Comparison of ENCODE assay signal across 10 mouse cellular contexts in the genomic region with DNA sequence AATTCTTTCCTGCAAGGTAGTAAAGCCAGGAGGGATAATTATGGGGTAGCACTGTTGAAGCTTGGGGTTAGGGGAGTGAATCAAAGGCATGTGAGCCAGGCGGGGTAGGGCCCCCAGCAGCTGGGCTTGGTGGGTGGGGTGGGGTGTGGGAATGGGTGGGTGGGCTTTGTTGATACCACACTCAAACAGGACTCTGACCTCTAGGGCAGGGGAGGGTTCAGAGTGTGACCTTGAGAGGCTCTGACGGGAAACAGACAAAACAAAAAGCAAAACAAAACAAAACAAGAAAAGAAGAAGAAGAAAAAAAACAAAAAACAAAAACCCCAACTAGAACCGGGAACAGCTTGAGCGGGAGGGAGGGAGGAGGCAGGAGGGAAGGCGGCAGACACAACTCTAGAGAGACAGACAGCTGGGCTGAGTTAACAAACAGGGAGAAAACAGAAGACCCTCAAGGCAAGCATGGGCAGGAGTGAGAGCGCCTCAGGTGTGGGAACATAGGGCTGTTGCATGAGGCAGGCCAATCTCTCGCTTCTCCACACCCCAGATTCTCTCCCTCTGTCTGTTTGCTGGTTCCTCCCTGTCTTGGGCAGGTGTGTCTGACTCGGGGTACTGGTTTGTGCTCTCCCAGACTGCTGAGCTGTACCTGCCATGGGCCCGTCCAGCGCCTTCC. TPM values are rescaled to one million over a fixed set of nuclear protein-coding genes. Genes with fewer than 3 reads are reported as not detected.
DNase-seq lines count a peak whose midpoint lies in the region; ATAC-seq and TF ChIP-seq lines count a peak whose summit lies in the region.
"Had no signal": no experiment of that assay in that cellular context is flagged by ENCODE, and none has a peak within 500 bp of the region (broad histone marks: within the 10 kb centered on the region; RNA-seq: fewer than 3 reads in every experiment).

A gene (plus strand): TSS at position 396 of the 670 bp plus-strand sequence.

- no peaks in the 10 kb centered on the region for H3K36me3 ChIP-seq in heart, embryonic 12.5 days
- no peaks in the 10 kb centered on the region for H3K36me3 ChIP-seq in ES-Bruce4 (ENCODE audit: control insufficient read depth, insufficient read depth, low read length, poor library complexity, severe bottlenecking)
- no peaks in the 10 kb centered on the region for H3K36me3 ChIP-seq in forebrain, embryonic 14.5 days (ENCODE audit: control insufficient read depth, insufficient read depth, low read length)
- H3K36me3 ChIP-seq in liver, embryonic 13.5 days, result no peaks in the 10 kb centered on the region

- no peak for DNase-seq in heart, postnatal 25 days (ENCODE audit: low spot score)
- DNase-seq in forebrain, embryonic 14.5 days (ENCODE audit: low spot score), result peak; percentile 70
- DNase-seq in liver, embryonic 13.5 days, result no peak
- no peak for DNase-seq in adrenal gland, adult 8-10 months
- no peak for DNase-seq in c-Kit-positive CD71-positive TER-119-positive erythroid progenitor cells, embryonic 14.5 days (ENCODE audit: low spot score)
- no peak for DNase-seq in B cell, adult 2 months
- DNase-seq: thymus, postnatal 14 days had no signal

- ATAC-seq in heart, embryonic 12.5 days (ENCODE audit: insufficient number of reproducible peaks, low FRiP score), result no peak; the same call in 1 of the 2 replicates
- ATAC-seq in forebrain, embryonic 14.5 days, result peak; percentile 84
- ATAC-seq in liver, embryonic 13.5 days (ENCODE audit: low read depth), result no peak

- TF ChIP-seq EP300 in ES-Bruce4 (IDR thresholded peaks at IDR 0.05; ENCODE audit: insufficient read depth, low read depth, low read length), result peak; percentile 83

- H3K4me1 ChIP-seq in heart, embryonic 12.5 days (replicated peaks), result peaks cover 36% of the 10 kb centered on the region
- H3K4me1 ChIP-seq in ES-Bruce4 (ENCODE audit: control insufficient read depth, insufficient read depth, low read length), result peaks cover 3% of the 10 kb centered on the region
- peaks cover 11% of the 10 kb centered on the region; the same call in 1 of the 2 replicates for H3K4me1 ChIP-seq in forebrain, embryonic 14.5 days (ENCODE audit: control insufficient read depth, insufficient read depth, low read length)
- H3K4me1 ChIP-seq in liver, embryonic 13.5 days (replicated peaks), result peaks cover 56% of the 10 kb centered on the region

- peak within 1 kb of the TSS; percentile 29 for H3K4me3 ChIP-seq in heart, embryonic 12.5 days
- H3K4me3 ChIP-seq in ES-Bruce4 (ENCODE audit: low read depth, low read length), result peak within 1 kb of the TSS; percentile 57
- peak within 1 kb of the TSS; percentile 4; the same call in 1 of the 2 replicates for H3K4me3 ChIP-seq in forebrain, embryonic 14.5 days (ENCODE audit: low read depth, low read length)
- no peak within 1 kb of the TSS; the same call in 1 of the 2 replicates for H3K4me3 ChIP-seq in liver, embryonic 13.5 days (replicated peaks)

- H3K4me2 ChIP-seq in heart, embryonic 12.5 days, result peak within 1 kb of the TSS; percentile 63
- peak within 1 kb of the TSS; percentile 35 for H3K4me2 ChIP-seq in forebrain, embryonic 14.5 days (ENCODE audit: low read length)
- peak within 1 kb of the TSS; percentile 32 for H3K4me2 ChIP-seq in liver, embryonic 13.5 days

- H3K9me3 ChIP-seq in heart, embryonic 12.5 days (replicated peaks), result no peaks in the 10 kb centered on the region
- no peaks in the 10 kb centered on the region for H3K9me3 ChIP-seq in ES-Bruce4 (replicated peaks; ENCODE audit: control insufficient read depth, insufficient read depth, low read length, poor library complexity, severe bottlenecking)
- H3K9me3 ChIP-seq in forebrain, embryonic 14.5 days (replicated peaks; ENCODE audit: control insufficient read depth, low read length), result no peaks in the 10 kb centered on the region
- H3K9me3 ChIP-seq in liver, embryonic 13.5 days (replicated peaks), result no peaks in the 10 kb centered on the region

- 34% methylated on average over 10 of the region's 10 CpGs for WGBS in heart, embryonic 12.5 days
- 30% methylated on average over 10 of the region's 10 CpGs for WGBS in forebrain, embryonic 14.5 days
- WGBS in liver, embryonic 13.5 days (ENCODE audit: insufficient replicate concordance), result 41% methylated on average over 10 of the region's 10 CpGs

- no peak for TF ChIP-seq CTCF in ES-Bruce4 (IDR thresholded peaks at IDR 0.05; ENCODE audit: low read depth, low read length)

- H3K27ac ChIP-seq in heart, embryonic 12.5 days (ENCODE audit: poor library complexity, severe bottlenecking), result 0 out of 2 replicates have a peak within 1 kb of the TSS, but pooled peaks have one; percentile 5
- H3K27ac ChIP-seq in ES-Bruce4 (ENCODE audit: insufficient read depth, low read length), result peak within 1 kb of the TSS; percentile 85
- H3K27ac ChIP-seq in forebrain, embryonic 14.5 days (ENCODE audit: low read depth, low read length), result peak within 1 kb of the TSS; percentile 52; the same call in 1 of the 2 replicates
- no peak within 1 kb of the TSS for H3K27ac ChIP-seq in liver, embryonic 13.5 days

- 0 out of 2 replicates have a peak, but pooled peaks cover 6% of the 10 kb centered on the region for H3K27me3 ChIP-seq in heart, embryonic 12.5 days (replicated peaks)
- no peaks in the 10 kb centered on the region for H3K27me3 ChIP-seq in ES-Bruce4 (ENCODE audit: control insufficient read depth, insufficient read depth, low read length, poor library complexity, severe bottlenecking)
- H3K27me3 ChIP-seq in forebrain, embryonic 14.5 days (replicated peaks; ENCODE audit: control insufficient read depth, insufficient read depth, low read length), result no peaks in the 10 kb centered on the region
- peaks cover 35% of the 10 kb centered on the region for H3K27me3 ChIP-seq in liver, embryonic 13.5 days
- H3K27me3 ChIP-seq: CH12.LX had no signal

- no peak for TF ChIP-seq POLR2A in ES-Bruce4 (IDR thresholded peaks at IDR 0.05; ENCODE audit: insufficient read depth, low read length)

- H3K9ac ChIP-seq in heart, embryonic 12.5 days, result peak within 1 kb of the TSS; percentile 60
- peak within 1 kb of the TSS; percentile 58 for H3K9ac ChIP-seq in ES-Bruce4 (ENCODE audit: low read depth, poor library complexity, severe bottlenecking)
- H3K9ac ChIP-seq in forebrain, embryonic 14.5 days (ENCODE audit: low read length), result peak within 1 kb of the TSS; percentile 41; the same call in 1 of the 2 replicates
- 0 out of 2 replicates have a peak within 1 kb of the TSS, but pooled peaks have one; percentile 28 for H3K9ac ChIP-seq in liver, embryonic 13.5 days

- intact Hi-C loops in heart, postnatal 25 days (cut with DNase I), result loop anchor here (5.0 kb wide), 1 partner anchor 54 kb away; no protein-coding TSS in a partner anchor

RNA-seq across cellular contexts. Expression of the gene that starts here (rescaled TPM):
- polyA plus RNA-seq in heart, embryonic 12.5 days (2016; fragmentation: Nextera tagmentation; extraction: Ambion mirVana), result 0.24 and 0.40 TPM in 2 replicates
- not detected for total RNA-seq in heart, postnatal 25 days (2021)
- 27.5 and 31.2 TPM in 2 replicates for polyA plus RNA-seq in ES-Bruce4 (2011; ENCODE audit: insufficient read depth, insufficient read length, low read depth, missing spikeins)
- polyA plus RNA-seq in forebrain, embryonic 14.5 days (2014; fragmentation: Nextera tagmentation; extraction: Ambion mirVana), result 10.1 and 10.7 TPM in 2 replicates
- 0.13 and 0.23 TPM in 2 replicates for polyA plus RNA-seq in liver, embryonic 13.5 days (2015; fragmentation: Nextera tagmentation; extraction: Ambion mirVana)
- total RNA-seq in adrenal gland, adult 8-10 months (2022), result not detected
- total RNA-seq: CH12.LX had no signal
